Mouse (Mus musculus) lung, postnatal 36 days (tissue): ENCODE data around the gene Dmbt1.
A peak's percentile ranks its signal among the peaks of the same experiment; 100 is the strongest.
"Not testable (repeated sequence)": the region's sequence is repeated elsewhere in the genome, so short reads cannot be mapped to it uniquely, and the experiment has no call there.

Experiments
- DNase-seq: peaks from one replicate; pipeline ENCODE4 v3.0.0; 2022; ENCODE audit warnings: mixed read lengths

The Dmbt1 gene

DNA sequence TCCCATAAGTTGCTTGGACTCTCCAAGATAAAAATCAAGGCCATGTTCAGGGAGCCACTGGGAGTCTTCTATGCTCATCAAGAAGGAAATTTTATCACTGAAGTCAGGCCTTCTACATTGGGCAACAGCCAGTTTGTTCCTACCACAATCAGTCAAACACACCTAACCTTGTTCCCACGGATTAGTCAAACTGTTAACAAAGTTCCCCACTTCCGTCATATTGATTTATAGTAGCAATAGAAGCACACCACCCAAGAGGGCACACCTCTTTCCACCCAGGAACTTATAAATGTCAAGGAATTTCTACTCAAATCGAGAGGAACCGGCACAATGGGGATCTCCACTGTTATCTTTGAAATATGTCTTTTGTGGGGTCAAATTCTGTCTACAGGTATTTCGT, at the start of gene Dmbt1:
Dmbt1 (plus strand) TSS at position 299 of the 400 bp plus-strand sequence.
- no peak for DNase-seq

GRCm38 (mm10) chr7:130982371-130982770, 49.5 kb upstream of the Dmbt1 start:
- peak; percentile 87 for DNase-seq

DNA sequence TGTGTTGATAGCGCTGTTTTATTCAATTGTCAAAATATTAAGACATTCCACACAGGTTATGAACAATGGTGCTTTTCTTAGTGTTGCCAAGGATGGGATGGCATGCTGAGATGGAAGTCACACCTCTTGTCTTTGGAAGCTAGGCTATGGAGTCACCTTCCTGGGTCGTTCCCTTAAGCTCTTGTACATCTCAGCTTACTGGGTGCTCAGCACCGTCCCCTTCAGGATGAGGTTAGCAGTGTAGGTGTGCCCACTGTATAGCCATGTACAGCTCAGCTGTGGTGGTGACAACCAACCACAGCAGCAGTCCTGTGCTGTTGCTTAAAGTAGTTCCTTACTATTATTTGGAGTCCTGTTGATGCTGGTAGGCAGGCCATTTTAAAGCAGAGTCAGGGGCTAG, 49.0 kb upstream of the Dmbt1 start:
- DNase-seq, result no peak

DNA sequence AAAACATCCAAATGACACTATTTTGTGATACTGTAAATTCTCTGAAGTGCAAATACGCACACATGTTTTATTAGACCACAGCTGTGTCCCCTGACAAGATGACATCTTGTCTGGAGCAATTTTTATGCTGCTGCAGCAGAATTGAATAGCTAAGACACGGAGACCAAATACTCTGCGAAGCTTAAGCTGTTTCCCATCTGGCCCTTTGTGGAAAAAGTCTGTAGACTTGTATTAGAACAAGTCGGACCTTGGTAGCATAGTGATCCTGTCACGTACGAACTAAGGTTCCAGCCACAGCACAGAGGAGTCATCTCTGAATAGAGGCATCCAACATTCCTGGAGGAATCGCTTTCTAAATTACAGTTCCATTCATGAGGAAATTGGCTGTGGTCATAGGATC, 47.6 kb upstream of the Dmbt1 start:
- no peak for DNase-seq

GRCm38 (mm10) chr7:130985193-130985592, 46.7 kb upstream of the Dmbt1 start:
- DNase-seq, result no peak

DNA sequence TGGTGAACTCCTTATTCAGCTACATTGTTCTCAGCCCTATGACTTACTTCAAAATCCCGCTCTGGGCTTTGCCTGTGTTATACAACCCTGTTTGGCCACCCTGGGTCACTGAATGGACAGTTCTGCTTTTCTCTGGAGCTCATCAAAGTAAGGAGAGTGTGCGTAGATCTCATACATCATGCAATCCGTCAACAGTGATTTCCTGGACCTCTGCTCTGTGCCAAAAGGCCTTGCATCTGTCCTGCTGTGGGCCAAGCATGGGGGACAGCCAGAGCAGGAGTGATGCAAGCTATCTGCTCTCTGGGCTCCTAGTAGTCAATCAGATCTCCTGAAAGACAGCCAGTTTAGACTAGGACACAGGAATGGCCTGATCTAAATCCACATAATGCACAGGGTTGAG, 46.1 kb upstream of the Dmbt1 start:
- no peak for DNase-seq

- DNase-seq, result no peak
These were observed 43.7 kb upstream of the Dmbt1 start for GRCm38 (mm10) chr7:130988146-130988545.

DNA sequence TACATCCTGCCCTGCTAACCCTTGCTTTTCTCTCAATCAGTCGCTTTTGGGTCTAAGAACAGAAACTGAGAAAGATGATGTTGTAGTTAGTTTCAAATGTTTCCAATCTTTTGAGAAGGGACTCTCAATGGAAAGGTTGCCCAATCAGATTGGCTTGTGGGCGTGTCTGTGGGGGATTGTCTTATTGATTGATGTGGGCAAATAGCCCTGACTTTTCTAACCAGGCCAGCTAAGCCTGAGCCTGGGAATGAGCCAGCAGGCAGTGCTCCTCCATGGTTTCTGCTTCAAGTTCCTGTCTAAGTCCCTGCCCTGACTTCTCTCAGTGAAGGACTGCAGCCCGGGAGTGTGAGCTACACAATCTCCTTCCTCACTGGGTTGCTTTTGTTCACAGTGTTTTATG, 42.5 kb upstream of the Dmbt1 start:
- no peak for DNase-seq

- DNase-seq, result no peak
These were observed 40.6 kb upstream of the Dmbt1 start for GRCm38 (mm10) chr7:130991174-130991789.

- peak; percentile 57 for DNase-seq
These were observed 37.9 kb upstream of the Dmbt1 start for GRCm38 (mm10) chr7:130993907-130994306.

- no peak for DNase-seq
These were observed 29.7 kb upstream of the Dmbt1 start for GRCm38 (mm10) chr7:131001976-131002726.

GRCm38 (mm10) chr7:131004071-131004470, 27.8 kb upstream of the Dmbt1 start:
- no peak for DNase-seq

- no peak for DNase-seq
These were observed 24.6 kb upstream of the Dmbt1 start for GRCm38 (mm10) chr7:131007221-131007620.

- DNase-seq, result no peak
These were observed 22.7 kb upstream of the Dmbt1 start for GRCm38 (mm10) chr7:131009178-131009577.

GRCm38 (mm10) chr7:131011901-131012300, 20.0 kb upstream of the Dmbt1 start:
- peak; percentile 84 for DNase-seq

GRCm38 (mm10) chr7:131019181-131019580, 12.7 kb upstream of the Dmbt1 start:
- DNase-seq, result no peak

DNA sequence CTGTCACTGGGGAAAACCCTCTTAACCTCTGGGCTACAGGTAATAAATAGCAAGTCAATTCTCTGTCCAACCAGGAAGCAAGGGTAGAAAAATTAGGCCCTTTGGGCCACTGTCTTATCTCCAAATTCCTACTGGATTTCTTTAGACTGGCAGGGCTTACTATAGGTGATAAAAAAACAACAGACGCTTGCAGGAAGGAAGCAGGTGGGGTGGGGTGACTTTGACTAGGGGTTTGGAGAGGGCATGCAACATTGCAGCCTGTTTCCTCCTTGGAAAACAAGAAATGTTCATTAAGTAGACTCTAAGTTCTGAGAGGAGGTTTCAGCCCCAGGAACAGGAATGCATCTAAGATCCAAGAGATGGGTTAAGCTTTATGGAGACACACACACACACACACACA, 7.0 kb upstream of the Dmbt1 start:
- DNase-seq, result no peak

DNA sequence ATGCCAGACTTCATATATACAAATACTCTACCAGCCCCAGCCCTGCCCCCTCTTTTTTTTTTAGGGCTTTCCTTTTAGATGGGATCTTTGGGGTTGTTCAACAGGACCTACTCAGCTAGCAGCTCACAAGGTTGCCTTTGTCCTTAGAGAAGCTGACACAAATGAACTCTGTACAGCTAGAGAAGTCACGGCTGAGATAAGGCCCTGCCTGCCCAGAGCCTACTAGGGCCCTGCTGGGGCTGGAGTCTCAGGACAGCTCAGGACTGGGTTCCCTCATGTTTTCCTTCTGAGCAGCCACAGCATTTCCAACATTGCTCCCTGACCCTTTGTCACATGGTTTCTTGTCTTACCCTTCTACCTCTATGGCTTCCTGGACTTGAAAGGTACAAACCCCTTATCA, 4.3 kb upstream of the Dmbt1 start:
- DNase-seq, result no peak

GRCm38 (mm10) chr7:131036396-131036795, 4.5 kb downstream of the Dmbt1 start:
- DNase-seq, result no peak

GRCm38 (mm10) chr7:131037083-131037482, 5.2 kb downstream of the Dmbt1 start:
- no peak for DNase-seq

DNA sequence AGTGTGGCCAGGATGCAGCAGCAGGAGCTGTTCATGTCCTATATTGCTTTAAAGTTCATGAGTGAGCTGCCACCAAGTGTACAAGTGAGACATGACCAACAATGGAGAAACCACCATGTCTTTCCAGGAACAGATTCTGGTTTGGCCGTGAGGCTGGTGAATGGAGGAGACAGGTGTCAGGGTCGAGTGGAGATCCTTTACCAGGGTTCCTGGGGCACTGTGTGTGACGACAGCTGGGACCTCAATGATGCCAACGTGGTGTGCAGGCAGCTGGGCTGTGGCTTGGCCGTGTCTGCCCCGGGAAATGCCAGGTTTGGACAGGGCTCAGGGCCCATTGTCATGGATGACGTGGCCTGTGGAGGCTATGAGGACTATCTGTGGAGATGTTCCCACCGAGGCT, 8.9 kb downstream of the Dmbt1 start:
- not testable (repeated sequence) for DNase-seq

DNA sequence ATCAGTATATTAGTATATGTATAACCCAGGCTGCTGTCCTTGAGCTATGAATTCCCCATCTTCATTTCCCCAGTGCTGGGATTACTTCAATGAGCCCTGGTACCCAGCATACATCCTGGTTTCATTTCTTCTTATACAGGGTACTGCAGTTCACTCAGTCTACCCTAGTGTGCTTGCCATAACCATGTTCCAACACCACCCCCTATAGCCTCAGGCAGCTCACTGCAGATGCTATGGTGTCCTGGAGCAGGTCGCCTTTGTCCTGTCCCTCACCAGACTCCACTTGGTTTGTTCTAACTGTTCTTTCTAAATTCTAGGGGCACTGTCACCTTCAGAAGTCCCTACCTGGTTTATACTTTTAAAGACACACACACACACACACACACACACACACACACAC, 10.8 kb downstream of the Dmbt1 start:
- peak; percentile 29 for DNase-seq

GRCm38 (mm10) chr7:131045258-131045835, 13.5 kb downstream of the Dmbt1 start:
- DNase-seq, result peak; percentile 50

GRCm38 (mm10) chr7:131049829-131050228, 18.0 kb downstream of the Dmbt1 start:
- not testable (repeated sequence) for DNase-seq
